Mouse (Mus musculus) CD8-positive naive resting alpha-beta T cell, adult 57 days (primary cell): ENCODE results near the gene Erc2. TPM values are rescaled to one million over a fixed set of nuclear protein-coding genes. Genes with fewer than 3 reads are reported as not detected.

Experiments used
- total RNA-seq: library from RNA; stranded (reverse); gene quantifications from one replicate; pipeline ENCODE4 v1.2.4, GENCODE M21; 2023

Erc2 gene
- not detected for total RNA-seq

GRCm38 (mm10) chr14:27622176-27622922, at the start of gene Erc2:
Erc2 (plus strand) TSS chr14:27622428.

GRCm38 (mm10) chr14:28504101-28505050, 882.1 kb downstream of the Erc2 start, which contains the start of gene Wnt5a:
Wnt5a (plus strand) TSS chr14:28504750.

Other genes with a start within 250 kb of the Erc2 start
- gene Fam208a, start 193.6 kb upstream of the Erc2 start, total RNA-seq, result 46.8 TPM
- gene Ccdc66, start 114.0 kb upstream of the Erc2 start, total RNA-seq, result 16.2 TPM